Mouse (Mus musculus) thymus, adult 2 months (tissue): ENCODE measurements around the gene Rps10. TPM values are rescaled to one million over a fixed set of nuclear protein-coding genes. Genes with fewer than 3 reads are reported as not detected.
"Not testable (repeated sequence)": the region's sequence is repeated elsewhere in the genome, so short reads cannot be mapped to it uniquely, and the experiment has no call there.

ENCODE experiments used
- DNase-seq: peaks from one replicate; pipeline ENCODE4 v3.0.0; 2021
- H3K27ac ChIP-seq: fragments of 200-500 bp; 2 replicates; pipeline ENCODE4 v1.5.1; 2012; ENCODE audit warnings: low read length, control low read depth; ENCODE audit not compliant: control insufficient read depth, insufficient read depth
- H3K27me3 ChIP-seq: fragments of 200-500 bp; 2 replicates; pipeline ENCODE4 v1.6.1; 2012; ENCODE audit warnings: mild to moderate bottlenecking, low read length, moderate library complexity, mixed read lengths; ENCODE audit not compliant: control insufficient read depth, insufficient read depth
- H3K36me3 ChIP-seq: fragments of 200-500 bp; 2 replicates; pipeline ENCODE4 v1.6.1; 2012; ENCODE audit warnings: mild to moderate bottlenecking, low read length, moderate library complexity; ENCODE audit not compliant: control insufficient read depth, insufficient read depth
- H3K4me1 ChIP-seq: fragments of 200-500 bp; replicated peaks from 2 replicates; pipeline ENCODE4 v1.6.1; 2012; ENCODE audit warnings: low read length; ENCODE audit not compliant: control insufficient read depth, insufficient read depth
- H3K4me3 ChIP-seq: fragments of 200-500 bp; 2 replicates; pipeline ENCODE4 v1.5.1; 2012; ENCODE audit warnings: mild to moderate bottlenecking, low read length, control low read depth, moderate library complexity; ENCODE audit not compliant: control insufficient read depth, insufficient read depth
- CTCF ChIP-seq: fragments of 200-500 bp; IDR thresholded peaks from 2 replicates; pipeline ENCODE4 v1.5.1; 2012; ENCODE audit warnings: mild to moderate bottlenecking, control low read depth, low read length, moderate library complexity, borderline replicate concordance; ENCODE audit not compliant: control insufficient read depth, poor library complexity, insufficient read depth; ENCODE audit errors: extremely low read depth
- POLR2A ChIP-seq: fragments of 200-500 bp; IDR thresholded peaks from 2 replicates; pipeline ENCODE4 v1.6.1; 2012; ENCODE audit warnings: mild to moderate bottlenecking, low read length, control low read depth, moderate library complexity; ENCODE audit not compliant: control insufficient read depth, poor library complexity, insufficient read depth; ENCODE audit errors: extremely low read depth
- WGBS: fragments of 180-500 bp; shearing (Covaris S2); methylation state at CpG from one replicate; pipeline ENCODE4 v1.1.7; 2018; 5-methylcytosine and 5-hydroxymethylcytosine counted together
- polyA plus RNA-seq: library from polyadenylated mRNA; depleted of rRNA; stranded (reverse); fragments of >200 nt; gene quantifications from 2 replicates; pipeline ENCODE4 v1.2.3, GENCODE M21; 2012

Gene Rps10
- polyA plus RNA-seq, 1 experiment = 2,025 TPM

- no peaks in the 10 kb centered on the region for H3K27me3 ChIP-seq
- H3K4me1 ChIP-seq = no peaks in the 10 kb centered on the region
- 89% methylated on average over 7 of the region's 7 CpGs for WGBS
- no peak overlapping the region for H3K4me3 ChIP-seq
- no peak for DNase-seq
- no peaks in the 10 kb centered on the region for H3K36me3 ChIP-seq
- no peak overlapping the region for H3K27ac ChIP-seq
- TF ChIP-seq CTCF = no peak
- TF ChIP-seq POLR2A = no peak
Observed at GRCm38 (mm10) chr17:27645807-27646206, 9.3 kb upstream of the Rps10 start.

GRCm38 (mm10) chr17:27644572-27644971 lies 8.1 kb upstream of the Rps10 start:
- no peaks in the 10 kb centered on the region for H3K36me3 ChIP-seq
- no peak overlapping the region for H3K27ac ChIP-seq
- H3K27me3 ChIP-seq = no peaks in the 10 kb centered on the region
- 64% methylated on average over 2 of the region's 2 CpGs for WGBS
- no peak for TF ChIP-seq POLR2A
- TF ChIP-seq CTCF = no peak
- no peak overlapping the region for H3K4me3 ChIP-seq
- DNase-seq = no peak
- H3K4me1 ChIP-seq = no peaks in the 10 kb centered on the region

- 96% methylated on average over 9 of the region's 9 CpGs for WGBS
- H3K27me3 ChIP-seq = no peaks in the 10 kb centered on the region
- H3K4me1 ChIP-seq = no peaks in the 10 kb centered on the region
- no peak overlapping the region for H3K4me3 ChIP-seq
- TF ChIP-seq CTCF (no peak), POLR2A (no peak)
- H3K36me3 ChIP-seq = no peaks in the 10 kb centered on the region
- H3K27ac ChIP-seq = no peak overlapping the region
- DNase-seq = no peak
Observed at GRCm38 (mm10) chr17:27643756-27644155, 7.3 kb upstream of the Rps10 start.

- Histone ChIP-seq H3K36me3 (no peaks in the 10 kb centered on the region), H3K4me3 (no peak overlapping the region), H3K4me1 (no peaks in the 10 kb centered on the region), H3K27ac (no peak overlapping the region), H3K27me3 (no peaks in the 10 kb centered on the region)
- no peak for DNase-seq
- WGBS = 22% methylated on average over 6 of the region's 6 CpGs
- no peak for TF ChIP-seq CTCF
- no peak for TF ChIP-seq POLR2A
Observed at GRCm38 (mm10) chr17:27643101-27643500, 6.6 kb upstream of the Rps10 start.

GRCm38 (mm10) chr17:27642491-27643062 lies 6.1 kb upstream of the Rps10 start:
- Histone ChIP-seq H3K36me3 (no peaks in the 10 kb centered on the region), H3K27me3 (no peaks in the 10 kb centered on the region), H3K4me3 (no peak overlapping the region), H3K4me1 (no peaks in the 10 kb centered on the region), H3K27ac (no peak overlapping the region)
- WGBS = 26% methylated on average over 12 of the region's 12 CpGs
- DNase-seq = no peak
- TF ChIP-seq CTCF = no peak
- no peak for TF ChIP-seq POLR2A

GRCm38 (mm10) chr17:27639851-27640250 lies 3.4 kb upstream of the Rps10 start:
- H3K4me3 ChIP-seq, H3K36me3 ChIP-seq, H3K27ac ChIP-seq, DNase-seq, H3K4me1 ChIP-seq, H3K27me3 ChIP-seq: not testable (repeated sequence)
- 91% methylated on average over 6 of the region's 6 CpGs for WGBS

GRCm38 (mm10) chr17:27638921-27639332 lies 2.5 kb upstream of the Rps10 start:
- peaks cover under 1% of the 10 kb centered on the region; the same call in 1 of the 2 replicates for H3K36me3 ChIP-seq
- H3K27ac ChIP-seq = no peak overlapping the region
- TF ChIP-seq POLR2A (no peak), CTCF (peak; percentile 65; the same call in 1 of the 2 replicates)
- H3K27me3 ChIP-seq = no peaks in the 10 kb centered on the region
- no peak overlapping the region for H3K4me3 ChIP-seq
- peaks cover 8% of the 10 kb centered on the region for H3K4me1 ChIP-seq
- 93% methylated on average over 20 of the region's 20 CpGs for WGBS
- DNase-seq = peak; percentile 41
